ENCODE assay signal across 25 mouse cellular contexts in the genomic region with DNA sequence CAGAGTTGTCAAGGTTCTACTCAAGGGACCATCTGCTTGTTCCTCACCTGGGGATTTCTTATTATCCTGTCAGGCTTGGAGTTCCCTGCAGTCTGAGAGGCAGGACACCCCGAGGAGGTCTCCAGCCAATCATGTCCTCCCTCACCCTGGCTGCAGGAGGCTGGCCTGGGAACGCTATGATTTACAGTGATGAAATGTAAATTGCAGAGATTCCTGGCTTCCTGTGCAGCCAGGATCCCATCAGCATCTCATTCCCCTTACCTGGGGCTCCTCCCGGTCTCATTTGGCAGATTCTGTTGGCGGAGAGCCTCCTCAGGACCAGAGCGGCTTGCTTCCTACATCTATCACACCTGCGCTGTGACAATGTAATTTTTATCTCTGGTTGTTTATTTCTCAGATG.
"Had no signal": no experiment of that assay in that cellular context is flagged by ENCODE, and none has a peak within 500 bp of the region (broad histone marks: within the 10 kb centered on the region; RNA-seq: fewer than 3 reads in every experiment).

No protein-coding gene starts in this region.

- H3K4me3 ChIP-seq: kidney, embryonic 15.5 days; limb, embryonic 12.5 days; limb, embryonic 15.5 days; lung, embryonic 15.5 days; megakaryocyte, embryonic 14.5 days; midbrain, embryonic 12.5 days; midbrain, embryonic 15.5 days; neural tube, embryonic 12.5 days; neural tube, embryonic 15.5 days had no signal

- H3K27ac ChIP-seq: kidney, embryonic 15.5 days; limb, embryonic 12.5 days; limb, embryonic 15.5 days; liver, embryonic 14.5 days; lung, embryonic 15.5 days; midbrain, embryonic 12.5 days; midbrain, embryonic 15.5 days; neural tube, embryonic 12.5 days; neural tube, embryonic 15.5 days; stomach, postnatal 0 days had no signal

- DNase-seq: kidney, adult 8-10 months; kidney, postnatal 10 days; kidney, postnatal 36 days; layer of hippocampus, postnatal 36 days; left cerebral cortex, postnatal 4 days; lung, adult 18-20 months; lung, postnatal 10 days; lung, postnatal 36 days; right cerebral cortex, adult 18-20 months; right cerebral cortex, postnatal 14 days; right cerebral cortex, postnatal 4 days; thymus, adult 2 months; thymus, postnatal 14 days had no signal

- ATAC-seq: midbrain, embryonic 15.5 days had no signal

- H3K36me3 ChIP-seq: kidney, embryonic 15.5 days; limb, embryonic 12.5 days; limb, embryonic 15.5 days; lung, embryonic 15.5 days; midbrain, embryonic 12.5 days; midbrain, embryonic 15.5 days; neural tube, embryonic 12.5 days; neural tube, embryonic 15.5 days had no signal

- H3K4me2 ChIP-seq: kidney, embryonic 15.5 days; limb, embryonic 12.5 days; limb, embryonic 15.5 days; liver, embryonic 11.5 days; lung, embryonic 15.5 days; midbrain, embryonic 12.5 days; midbrain, embryonic 15.5 days; neural tube, embryonic 12.5 days; neural tube, embryonic 15.5 days had no signal

- H3K9me3 ChIP-seq: kidney, embryonic 15.5 days; limb, embryonic 12.5 days; limb, embryonic 15.5 days; lung, embryonic 15.5 days; midbrain, embryonic 12.5 days; midbrain, embryonic 15.5 days; neural tube, embryonic 12.5 days; neural tube, embryonic 15.5 days had no signal

- H3K27me3 ChIP-seq: midbrain, embryonic 15.5 days; neural tube, embryonic 15.5 days had no signal

- H3K9ac ChIP-seq: kidney, embryonic 15.5 days; limb, embryonic 12.5 days; limb, embryonic 15.5 days; liver, embryonic 14.5 days; lung, embryonic 15.5 days; midbrain, embryonic 12.5 days; midbrain, embryonic 15.5 days; neural tube, embryonic 12.5 days; neural tube, embryonic 15.5 days had no signal
